Mouse (Mus musculus) CH12.LX (cell line): ENCODE results near the gene Gzmm. TPM values are rescaled to one million over a fixed set of nuclear protein-coding genes. Genes with fewer than 3 reads are reported as not detected.
A peak's percentile ranks its signal among the peaks of the same experiment; 100 is the strongest.

ENCODE experiments used
- DNase-seq: peaks from one replicate; pipeline ENCODE4 v3.0.0-alpha.2; 2013; ENCODE audit errors: extremely low read depth
- H3K27ac ChIP-seq: 2 replicates; pipeline ENCODE4 v1.5.1; 2012; ENCODE audit warnings: low read depth, mild to moderate bottlenecking, control low read depth, moderate library complexity; ENCODE audit not compliant: insufficient read depth
- H3K27me3 ChIP-seq: replicated peaks from 2 replicates; pipeline ENCODE3; 2012; ENCODE audit warnings: inconsistent platforms
- H3K36me3 ChIP-seq, 2 experiments: replicated peaks in 1 of 2; 2 replicates each; pipeline versions ENCODE3 to v1.6.1; 2012; ENCODE audit warnings: inconsistent platforms in 1 of 2, low read length in 1 of 2, mild to moderate bottlenecking in 1 of 2, mixed read lengths in 1 of 2, moderate library complexity in 1 of 2; ENCODE audit not compliant: control insufficient read depth in 1 of 2, insufficient read depth in 1 of 2
- H3K4me1 ChIP-seq, 2 experiments: 2 replicates each; pipeline ENCODE4 v1.6.1; 2012; ENCODE audit warnings: inconsistent platforms in 1 of 2, moderate library complexity in 1 of 2; ENCODE audit not compliant: insufficient read depth in 2 of 2, control insufficient read depth in 1 of 2
- H3K4me2 ChIP-seq: 2 replicates; pipeline ENCODE4 v1.6.1; 2012; ENCODE audit warnings: low read depth, mild to moderate bottlenecking, control low read depth; ENCODE audit not compliant: poor library complexity, insufficient read depth, severe bottlenecking
- H3K4me3 ChIP-seq, 3 experiments: fragments of 150-350 bp in 1 of 3; sonication (generic) in 1 of 3; replicated peaks in 1 of 3; 2 replicates each; pipeline versions ENCODE3 to v1.5.1; 2011 to 2012; ENCODE audit warnings: low read depth in 2 of 3, low read length in 2 of 3, mild to moderate bottlenecking in 2 of 3, moderate library complexity in 2 of 3, control low read depth in 1 of 3, improper control_type of control experiment in 1 of 3, inconsistent platforms in 1 of 3, mixed read lengths in 1 of 3; ENCODE audit not compliant: poor library complexity in 1 of 3
- H3K79me2 ChIP-seq: replicated peaks from 2 replicates; pipeline ENCODE4 v1.6.1; 2012; ENCODE audit warnings: mild to moderate bottlenecking, moderate library complexity; ENCODE audit not compliant: control insufficient read depth, poor library complexity, insufficient read depth, severe bottlenecking; ENCODE audit errors: extremely low read depth
- H3K9ac ChIP-seq: 2 replicates; pipeline ENCODE4 v1.6.1; 2012; ENCODE audit warnings: low read depth, mild to moderate bottlenecking, control low read depth, moderate library complexity; ENCODE audit not compliant: insufficient read depth
- H3K9me3 ChIP-seq: replicated peaks from 2 replicates; pipeline ENCODE3; 2012; ENCODE audit warnings: low read length, inconsistent platforms, mixed read lengths
- BHLHE40 ChIP-seq: IDR thresholded peaks from 2 replicates; pipeline ENCODE4 v1.6.1; 2011; ENCODE audit warnings: mild to moderate bottlenecking, low read depth, low read length, improper control_type of control experiment
- CHD2 ChIP-seq: IDR thresholded peaks from 2 replicates; pipeline ENCODE4 v1.6.1; 2011; ENCODE audit warnings: low read length, improper control_type of control experiment
- CTCF ChIP-seq, 2 experiments: IDR thresholded peaks in 1 of 2; conservative IDR thresholded peaks in 1 of 2; 2 replicates each; pipeline ENCODE4 v1.5.1; 2011 to 2012; ENCODE audit warnings: low read depth in 2 of 2, low read length in 2 of 2, improper control_type of control experiment in 1 of 2, inconsistent platforms in 1 of 2, mild to moderate bottlenecking in 1 of 2, moderate library complexity in 1 of 2
- E2F4 ChIP-seq: IDR thresholded peaks from 2 replicates; pipeline ENCODE4 v1.6.1; 2011; ENCODE audit warnings: low read depth, low read length, improper control_type of control experiment; ENCODE audit not compliant: insufficient replicate concordance
- ELF1 ChIP-seq: IDR thresholded peaks from 2 replicates; pipeline ENCODE4 v1.6.1; 2014; ENCODE audit warnings: low read depth, mild to moderate bottlenecking, inconsistent platforms, low read length, improper control_type of control experiment
- EP300 ChIP-seq: IDR thresholded peaks from 2 replicates; pipeline ENCODE4 v1.6.1; 2011; ENCODE audit warnings: low read length, improper control_type of control experiment
- ETS1 ChIP-seq: conservative IDR thresholded peaks from 2 replicates; pipeline ENCODE4 v1.6.1; 2012; ENCODE audit warnings: low read depth, mild to moderate bottlenecking, inconsistent platforms, low read length, improper control_type of control experiment, moderate library complexity
- GABPA ChIP-seq: IDR thresholded peaks from 2 replicates; pipeline ENCODE4 v1.6.1; 2012; ENCODE audit warnings: low read depth, low read length, improper control_type of control experiment, inconsistent platforms; ENCODE audit not compliant: insufficient replicate concordance
- HCFC1 ChIP-seq: IDR thresholded peaks from 2 replicates; pipeline ENCODE4 v1.6.1; 2012; ENCODE audit warnings: low read depth, mild to moderate bottlenecking, inconsistent platforms, low read length, improper control_type of control experiment
- JUND ChIP-seq: conservative IDR thresholded peaks from 2 replicates; pipeline ENCODE4 v1.6.1; 2011; ENCODE audit warnings: low read depth, low read length, improper control_type of control experiment
- KAT2A ChIP-seq: IDR thresholded peaks from 2 replicates; pipeline ENCODE4 v1.6.1; 2012; ENCODE audit warnings: low read length, improper control_type of control experiment, inconsistent platforms; ENCODE audit not compliant: insufficient replicate concordance
- MEF2A ChIP-seq: IDR thresholded peaks from 2 replicates; pipeline ENCODE4 v1.6.1; 2014; ENCODE audit warnings: low read depth, mild to moderate bottlenecking, inconsistent platforms, low read length, improper control_type of control experiment, borderline replicate concordance
- NELFE ChIP-seq: IDR thresholded peaks from 2 replicates; pipeline ENCODE4 v1.6.1; 2011; ENCODE audit warnings: low read depth, low read length, improper control_type of control experiment
- NRF1 ChIP-seq: IDR thresholded peaks from 2 replicates; pipeline ENCODE4 v1.6.1; 2014; ENCODE audit warnings: low read depth, mild to moderate bottlenecking, inconsistent platforms, low read length, improper control_type of control experiment, moderate library complexity
- RAD21 ChIP-seq: IDR thresholded peaks from 2 replicates; pipeline ENCODE4 v1.6.1; 2011; ENCODE audit warnings: low read depth, mild to moderate bottlenecking, low read length, improper control_type of control experiment, moderate library complexity
- RCOR1 ChIP-seq: conservative IDR thresholded peaks from 2 replicates; pipeline ENCODE4 v1.6.1; 2012; ENCODE audit warnings: low read depth, mild to moderate bottlenecking, inconsistent platforms, low read length, improper control_type of control experiment
- SIN3A ChIP-seq: IDR thresholded peaks from 2 replicates; pipeline ENCODE4 v1.6.1; 2012; ENCODE audit warnings: low read length, improper control_type of control experiment, inconsistent platforms
- SMC3 ChIP-seq: IDR thresholded peaks from 2 replicates; pipeline ENCODE4 v1.6.1; 2011; ENCODE audit warnings: low read depth, low read length, improper control_type of control experiment
- USF1 ChIP-seq: IDR thresholded peaks from 2 replicates; pipeline ENCODE4 v1.6.1; 2014; ENCODE audit warnings: low read depth, mild to moderate bottlenecking, inconsistent platforms, low read length, improper control_type of control experiment
- USF2 ChIP-seq: conservative IDR thresholded peaks from 2 replicates; pipeline ENCODE4 v1.6.1; 2011; ENCODE audit warnings: low read depth, low read length, improper control_type of control experiment
- dilution Hi-C: fragments of 300-500 bp; cut with MboI; formaldehyde crosslinking; loops from 2 replicates; pipeline ENCODE4 v1.14.3; 2020; ENCODE audit warnings: low sequenced_read_pairs; ENCODE audit not compliant: extremely low pct_unique_long_range_greater_than_20kb, extremely low pct_ligation_motif_present
- in situ Hi-C: fragments of 300-500 bp; cut with MboI; formaldehyde crosslinking; loops from 3 replicates; pipeline ENCODE4 v1.14.3; 2019; ENCODE audit warnings: low sequenced_read_pairs, low pct_ligation_motif_present, low pct_unique_long_range_greater_than_20kb, mixed read lengths
- polyA plus RNA-seq: library from polyadenylated mRNA; unstranded; fragments of >175 nt; gene quantifications from 2 replicates; pipeline ENCODE4 v1.2.1, GENCODE M21; 2012; ENCODE audit warnings: low read depth; ENCODE audit not compliant: insufficient read length
- total RNA-seq, 2 experiments: library from RNA; depleted of rRNA; stranded (reverse); fragments of 300-350 nt in 1 of 2; fragments of >200 nt in 1 of 2; gene quantifications; 2 replicates each; pipeline ENCODE4 v1.2.3; 2012 to 2014

Gzmm gene
- total and polyA plus RNA-seq, 3 experiments: 0.17 to 0.73 (median 0.59) TPM

DNA sequence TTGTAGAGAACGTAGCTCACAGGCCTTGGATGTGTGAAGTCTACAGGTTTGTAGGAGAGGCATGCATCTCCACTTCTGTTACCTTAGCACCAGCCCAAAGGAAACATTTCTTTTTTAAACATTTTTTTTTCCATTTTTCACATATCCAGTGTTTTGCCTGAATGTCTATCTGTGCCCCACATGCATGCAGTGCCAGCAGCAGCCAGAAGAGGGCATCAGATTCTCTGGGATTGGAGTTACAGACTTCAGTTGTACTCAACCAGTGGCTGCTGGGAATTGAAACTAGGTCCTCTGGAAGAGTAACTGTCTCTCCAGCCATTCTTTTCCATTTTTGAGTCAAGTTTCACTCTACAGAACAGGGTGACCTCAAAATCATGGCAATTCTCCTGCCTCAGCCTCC, 43.7 kb downstream of the Gzmm start:
- Histone ChIP-seq H3K9ac (no peak overlapping the region), H3K4me2 (no peak overlapping the region), H3K79me2 (no peaks in the 10 kb centered on the region), H3K36me3 (peaks cover 43 to 55% of the 10 kb centered on the region in 2 experiments), H3K27me3 (no peaks in the 10 kb centered on the region), H3K9me3 (peaks cover 33% of the 10 kb centered on the region), H3K4me1 (peaks cover 0 to 4% of the 10 kb centered on the region in 2 experiments; a peak in 1 of 4 replicates), H3K4me3 (no peak overlapping the region), H3K27ac (no peak overlapping the region)
- dilution Hi-C loops: no loop called here
- no peak for DNase-seq
- in situ Hi-C loops: loop anchor here (5.0 kb wide), 1 partner anchor 40 kb away; no protein-coding TSS in a partner anchor
- TF ChIP-seq USF2 (no peak), ETS1 (no peak), SIN3A (no peak), SMC3 (peak; percentile 52), NELFE (no peak), CTCF (conservative IDR thresholded peaks at IDR 0.05 in 1 of 2, IDR thresholded peaks at IDR 0.05 in 1 of 2; ENCODE audit: low read depth in 2 of 2, low read length in 2 of 2) (peak; percentile 59 to 67), RAD21 (peak; percentile 39), EP300 (no peak), RCOR1 (no peak), USF1 (no peak)

DNA sequence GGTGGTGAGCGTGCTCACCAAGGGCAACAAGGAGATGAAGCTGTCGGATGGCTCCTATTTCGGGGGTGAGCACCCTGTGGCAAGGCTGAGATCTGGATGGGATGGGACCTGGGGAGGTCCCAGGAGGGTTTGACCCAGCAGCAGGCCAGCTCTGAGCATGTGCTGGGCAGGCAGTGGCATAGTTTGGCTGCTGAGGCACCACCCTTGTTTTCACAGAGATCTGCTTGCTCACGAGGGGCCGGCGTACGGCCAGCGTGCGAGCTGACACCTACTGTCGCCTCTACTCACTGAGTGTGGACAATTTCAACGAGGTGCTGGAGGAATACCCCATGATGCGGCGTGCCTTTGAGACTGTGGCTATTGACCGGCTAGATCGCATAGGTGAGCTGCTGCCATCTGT, 45.0 kb downstream of the Gzmm start:
- H3K4me1 ChIP-seq: peaks cover 0 to 1% of the 10 kb centered on the region in 2 experiments; a peak in 1 of 4 replicates
- in situ Hi-C loops: loop anchor here (5.0 kb wide), 1 partner anchor 42 kb away; no protein-coding TSS in a partner anchor
- no peak overlapping the region for H3K27ac ChIP-seq
- TF ChIP-seq NRF1: no peak
- TF ChIP-seq HCFC1: no peak
- no peak for TF ChIP-seq E2F4
- no peak for TF ChIP-seq KAT2A
- TF ChIP-seq ETS1: no peak
- no peak for TF ChIP-seq JUND
- TF ChIP-seq BHLHE40: no peak
- no peak for TF ChIP-seq SIN3A
- no peak for TF ChIP-seq ELF1
- TF ChIP-seq GABPA: no peak
- no peak for TF ChIP-seq CHD2
- no peak for TF ChIP-seq MEF2A
- TF ChIP-seq, all 38 proteins: peak for 0
- dilution Hi-C loops: no loop called here
- no peaks in the 10 kb centered on the region for H3K27me3 ChIP-seq
- no peak overlapping the region for H3K4me2 ChIP-seq
- no peak overlapping the region for H3K9ac ChIP-seq
- peaks cover 57 to 68% of the 10 kb centered on the region in 2 experiments for H3K36me3 ChIP-seq
- H3K79me2 ChIP-seq: no peaks in the 10 kb centered on the region
- H3K9me3 ChIP-seq: peaks cover 35% of the 10 kb centered on the region
- DNase-seq: no peak
- H3K4me3 ChIP-seq: no peak overlapping the region
